Mouse (Mus musculus): Measurements from ENCODE around the gene Hint3.

DNA sequence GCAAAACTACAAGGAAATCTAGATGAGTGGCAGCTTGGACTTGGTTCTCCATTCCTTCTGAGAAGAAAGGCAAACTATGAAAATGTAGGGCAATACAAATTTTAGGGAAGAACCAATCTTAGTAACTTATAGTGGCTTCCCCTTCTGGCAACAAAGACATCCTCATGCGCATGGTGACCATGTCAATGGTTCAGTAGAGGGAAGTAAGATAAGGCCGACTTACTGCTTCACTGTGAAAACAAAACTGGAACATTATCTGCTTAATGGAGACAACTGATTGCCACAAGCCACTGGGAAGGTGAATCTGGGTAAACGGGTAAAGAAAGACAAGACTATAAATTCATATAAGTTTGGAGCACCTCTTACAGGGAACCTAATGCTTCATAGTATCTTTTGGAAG is 45.4 kb upstream of the Hint3 start:
- TF ChIP-seq CEBPB (IDR thresholded peaks at IDR 0.05; ENCODE audit: insufficient read depth, poor library complexity, severe bottlenecking) (no peak), USF1 (IDR thresholded peaks at IDR 0.05; ENCODE audit: low read depth) (no peak), POLR2A (IDR thresholded peaks at IDR 0.05; ENCODE audit: insufficient read length, low read depth) (no peak), POLR2AphosphoS2 (IDR thresholded peaks at IDR 0.05; ENCODE audit: insufficient read length, low read depth) (no peak), SRF (IDR thresholded peaks at IDR 0.05; ENCODE audit: control insufficient read depth, insufficient read length, low read depth) (no peak), MYOG (IDR thresholded peaks at IDR 0.05; ENCODE audit: control insufficient read depth in 1 of 3, insufficient read depth in 1 of 3, insufficient read length in 2 of 3, low read depth in 2 of 3) (no peak)
